Mouse (Mus musculus): Measurements from ENCODE around the gene Ski. TPM values are rescaled to one million over a fixed set of nuclear protein-coding genes. Genes with fewer than 3 reads are reported as not detected.

The Ski gene
- total and polyA plus RNA-seq, 2 experiments: 4.2 to 19.5 TPM

DNA sequence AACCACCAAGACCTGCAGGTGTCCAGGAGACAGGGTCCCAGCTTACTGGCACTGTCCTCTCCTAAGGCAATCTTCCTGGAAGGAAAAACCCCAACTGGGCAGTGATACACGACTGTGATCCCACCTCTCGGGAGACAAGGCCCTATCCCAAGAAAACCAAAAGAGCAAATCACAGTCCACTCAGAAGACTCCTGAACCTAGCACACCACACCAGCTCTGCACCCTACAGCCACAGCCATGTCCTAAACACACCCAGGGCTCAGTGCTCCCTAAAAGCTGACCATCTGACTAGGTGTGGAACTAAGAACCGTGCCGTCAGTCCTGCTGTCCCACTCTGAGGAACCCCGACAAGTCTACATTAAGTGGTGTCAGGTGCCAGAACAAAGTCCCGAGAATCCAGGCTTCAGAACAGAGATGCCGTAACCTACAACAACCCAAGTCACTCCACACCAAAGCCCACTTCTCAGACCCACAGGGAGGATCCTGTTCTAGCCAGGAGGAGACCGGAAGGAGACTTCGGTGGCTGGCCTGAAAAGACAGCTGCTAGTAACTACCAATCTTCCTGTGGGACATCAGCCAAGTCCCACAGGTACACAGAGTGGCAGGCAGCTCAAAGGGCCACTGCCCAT, 4.2 kb downstream of the Ski start:
- whole genome bisulfite sequencing: 26% methylated on average over 9 of the region's 9 CpGs
- peaks cover 69% of the 10 kb centered on the region for H3K4me1 ChIP-seq (ENCODE audit: control insufficient read depth, insufficient read depth, low read length)
- no peak for DNase-seq (ENCODE audit: extremely low read depth, low read depth, low spot score)
- no peaks in the 10 kb centered on the region for H3K36me3 ChIP-seq (ENCODE audit: control insufficient read depth, insufficient read depth, low read length)
- no peak overlapping the region for H3K4me3 ChIP-seq (ENCODE audit: insufficient read depth, low read depth, low read length)
- peak overlapping the region; percentile 90; the same call in 1 of the 2 replicates for H3K27ac ChIP-seq (replicated peaks; ENCODE audit: insufficient read depth, low read depth, low read length)
- no peak overlapping the region for H3K9ac ChIP-seq (ENCODE audit: low read depth, low read length)
- peaks cover 61% of the 10 kb centered on the region for H3K79me2 ChIP-seq (ENCODE audit: control insufficient read depth, insufficient read depth, low read length)
- TF ChIP-seq CTCF (IDR thresholded peaks at IDR 0.05; ENCODE audit: low read depth, low read length): no peak
- TF ChIP-seq POLR2A (IDR thresholded peaks at IDR 0.05; ENCODE audit: extremely low read depth, insufficient read depth, low read length): no peak
- no peaks in the 10 kb centered on the region for H3K27me3 ChIP-seq (ENCODE audit: control insufficient read depth, insufficient read depth, low read length)

GRCm38 (mm10) chr4:155217241-155218103, 4.9 kb downstream of the Ski start:
- Histone ChIP-seq H3K4me3 (ENCODE audit: insufficient read depth, low read depth, low read length) (no peak overlapping the region), H3K36me3 (ENCODE audit: control insufficient read depth, insufficient read depth, low read length) (no peaks in the 10 kb centered on the region), H3K79me2 (ENCODE audit: control insufficient read depth, insufficient read depth, low read length) (peaks cover 67% of the 10 kb centered on the region), H3K27me3 (ENCODE audit: control insufficient read depth, insufficient read depth, low read length) (no peaks in the 10 kb centered on the region), H3K27ac (replicated peaks; ENCODE audit: insufficient read depth, low read depth, low read length) (peak overlapping the region; percentile 90), H3K4me1 (ENCODE audit: control insufficient read depth, insufficient read depth, low read length) (peaks cover 71% of the 10 kb centered on the region), H3K9ac (ENCODE audit: low read depth, low read length) (no peak overlapping the region)
- 5% methylated on average over 12 of the region's 12 CpGs for WGBS
- peak; percentile 87 for DNase-seq (ENCODE audit: extremely low read depth, low read depth, low spot score)
- no peak for TF ChIP-seq POLR2A (IDR thresholded peaks at IDR 0.05; ENCODE audit: extremely low read depth, insufficient read depth, low read length)
- no peak for TF ChIP-seq CTCF (IDR thresholded peaks at IDR 0.05; ENCODE audit: low read depth, low read length)

- whole genome bisulfite sequencing: 23% methylated on average over 12 of the region's 12 CpGs
- H3K4me1 ChIP-seq (ENCODE audit: control insufficient read depth, insufficient read depth, low read length): peaks cover 68% of the 10 kb centered on the region
- no peaks in the 10 kb centered on the region for H3K36me3 ChIP-seq (ENCODE audit: control insufficient read depth, insufficient read depth, low read length)
- H3K9ac ChIP-seq (ENCODE audit: low read depth, low read length): no peak overlapping the region
- peak overlapping the region; percentile 71 for H3K27ac ChIP-seq (replicated peaks; ENCODE audit: insufficient read depth, low read depth, low read length)
- peaks cover 72% of the 10 kb centered on the region for H3K79me2 ChIP-seq (ENCODE audit: control insufficient read depth, insufficient read depth, low read length)
- H3K4me3 ChIP-seq (ENCODE audit: insufficient read depth, low read depth, low read length): no peak overlapping the region
- H3K27me3 ChIP-seq (ENCODE audit: control insufficient read depth, insufficient read depth, low read length): no peaks in the 10 kb centered on the region
- DNase-seq (ENCODE audit: extremely low read depth, low read depth, low spot score): peak; percentile 97
- TF ChIP-seq CTCF (IDR thresholded peaks at IDR 0.05; ENCODE audit: low read depth, low read length) (no peak), POLR2A (IDR thresholded peaks at IDR 0.05; ENCODE audit: extremely low read depth, insufficient read depth, low read length) (no peak)
These were observed 6.4 kb downstream of the Ski start for GRCm38 (mm10) chr4:155215773-155216630.

- H3K27ac ChIP-seq (replicated peaks; ENCODE audit: insufficient read depth, low read depth, low read length): no peak overlapping the region
- whole genome bisulfite sequencing: 48% methylated on average over 9 of the region's 9 CpGs
- DNase-seq (ENCODE audit: extremely low read depth, low read depth, low spot score): no peak
These were observed 7.2 kb downstream of the Ski start for GRCm38 (mm10) chr4:155215203-155215602.

DNA sequence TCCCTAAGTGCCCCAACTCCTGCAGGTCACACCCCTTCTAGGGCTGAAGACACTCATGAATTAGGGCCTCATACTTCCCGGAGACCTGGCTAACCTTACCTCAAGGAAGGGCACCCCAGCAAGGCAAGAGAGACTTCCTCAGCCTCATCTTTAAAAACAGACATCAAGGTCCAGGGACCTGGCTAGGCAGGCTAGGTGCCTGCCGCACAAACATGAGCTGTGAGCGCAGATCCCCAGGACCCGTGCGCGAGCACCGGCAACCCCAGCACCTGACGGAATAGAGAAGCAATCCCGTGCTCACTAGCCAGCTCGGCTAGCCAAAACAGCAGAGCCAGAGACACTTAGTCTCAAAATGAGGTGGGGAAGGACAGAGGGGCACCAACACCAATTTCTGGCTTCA, 7.6 kb downstream of the Ski start:
- Histone ChIP-seq H3K27me3 (ENCODE audit: control insufficient read depth, insufficient read depth, low read length) (no peaks in the 10 kb centered on the region), H3K27ac (replicated peaks; ENCODE audit: insufficient read depth, low read depth, low read length) (no peak overlapping the region), H3K4me1 (ENCODE audit: control insufficient read depth, insufficient read depth, low read length) (peaks cover 57% of the 10 kb centered on the region), H3K4me3 (ENCODE audit: insufficient read depth, low read depth, low read length) (no peak overlapping the region), H3K36me3 (ENCODE audit: control insufficient read depth, insufficient read depth, low read length) (no peaks in the 10 kb centered on the region), H3K9ac (ENCODE audit: low read depth, low read length) (no peak overlapping the region), H3K79me2 (ENCODE audit: control insufficient read depth, insufficient read depth, low read length) (peaks cover 74% of the 10 kb centered on the region)
- 47% methylated on average over 10 of the region's 10 CpGs for WGBS
- no peak for TF ChIP-seq CTCF (IDR thresholded peaks at IDR 0.05; ENCODE audit: low read depth, low read length)
- no peak for TF ChIP-seq POLR2A (IDR thresholded peaks at IDR 0.05; ENCODE audit: extremely low read depth, insufficient read depth, low read length)
- DNase-seq (ENCODE audit: extremely low read depth, low read depth, low spot score): no peak

More at GRCm38 (mm10) chr4:155215203-155215602, 7.2 kb downstream of the Ski start:
- Histone ChIP-seq H3K4me1 (ENCODE audit: control insufficient read depth, insufficient read depth, low read length) (peaks cover 62% of the 10 kb centered on the region), H3K4me3 (ENCODE audit: insufficient read depth, low read depth, low read length) (no peak overlapping the region), H3K79me2 (ENCODE audit: control insufficient read depth, insufficient read depth, low read length) (peaks cover 74% of the 10 kb centered on the region), H3K9ac (ENCODE audit: low read depth, low read length) (no peak overlapping the region), H3K27me3 (ENCODE audit: control insufficient read depth, insufficient read depth, low read length) (no peaks in the 10 kb centered on the region), H3K36me3 (ENCODE audit: control insufficient read depth, insufficient read depth, low read length) (no peaks in the 10 kb centered on the region)
- TF ChIP-seq CTCF (IDR thresholded peaks at IDR 0.05; ENCODE audit: low read depth, low read length) (no peak), POLR2A (IDR thresholded peaks at IDR 0.05; ENCODE audit: extremely low read depth, insufficient read depth, low read length) (no peak)
